Mouse (Mus musculus) c-Kit-negative CD71-positive TER-119-positive erythroid progenitor cells, embryonic 14.5 days (primary cell): ENCODE measurements around the gene Grn.

Experiments used
- DNase-seq: peaks from one replicate; pipeline ENCODE4 v3.0.0-alpha.2; 2013; ENCODE audit warnings: low read depth, low spot score

Gene Grn

GRCm38 (mm10) chr11:102421559-102421958 is 8.6 kb upstream of the Grn start:
- DNase-seq: no peak

DNA sequence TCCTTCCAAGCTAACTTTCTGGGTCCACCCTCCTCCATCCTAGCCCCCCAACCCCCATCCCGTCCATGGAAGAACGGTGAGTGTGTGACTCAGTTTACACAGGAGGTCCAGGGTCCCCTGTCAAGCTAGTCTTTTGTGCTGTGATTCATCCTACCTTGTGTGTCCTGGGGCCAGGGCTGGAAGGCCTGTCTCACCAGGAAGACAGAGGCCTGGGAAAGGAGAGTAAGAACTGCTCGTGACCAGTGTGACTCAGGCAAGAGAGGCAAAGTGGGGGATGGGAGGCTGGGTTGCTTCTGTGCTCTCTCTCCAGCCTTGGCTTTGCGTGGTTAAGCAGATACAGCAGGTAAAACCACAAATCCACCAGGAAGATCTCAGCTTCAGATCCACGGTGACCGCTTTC is 5.4 kb upstream of the Grn start:
- DNase-seq: no peak

DNA sequence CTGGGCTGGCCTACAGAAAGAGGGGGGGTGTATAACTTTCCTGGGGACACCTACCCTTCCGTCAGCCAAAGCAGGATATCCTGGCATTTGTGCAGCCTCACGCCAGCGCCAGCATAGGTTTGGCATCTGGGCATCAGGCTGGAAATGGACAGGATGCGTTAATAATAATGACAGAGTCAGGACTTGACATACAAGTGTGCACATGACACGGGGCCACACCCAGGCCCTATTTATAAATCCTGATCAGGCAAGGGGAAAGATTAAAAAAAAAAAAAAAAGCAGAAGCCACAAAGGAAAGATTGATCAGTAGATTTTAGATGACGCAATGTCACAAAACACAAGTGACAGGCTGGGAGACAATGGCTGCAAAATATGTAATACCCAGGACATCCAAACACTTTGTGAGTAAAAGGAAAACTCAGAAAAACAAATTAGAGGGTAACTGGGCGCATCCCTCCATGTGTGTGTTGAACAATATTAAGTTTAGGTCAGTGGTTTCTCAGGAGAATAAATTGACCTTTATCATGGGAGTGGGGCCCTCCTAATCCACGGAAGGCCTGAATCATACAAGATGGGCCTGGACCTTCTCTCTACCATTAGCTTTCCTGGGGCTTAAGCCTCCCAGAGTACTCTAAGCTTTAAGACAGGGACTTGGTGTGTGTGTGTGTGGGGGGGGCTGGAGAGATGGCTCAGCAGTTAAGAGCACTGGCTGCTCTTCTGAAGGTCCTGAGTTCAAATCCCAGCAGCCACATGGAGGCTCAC is 4.4 kb upstream of the Grn start:
- DNase-seq: no peak

GRCm38 (mm10) chr11:102428981-102429540 is 1.1 kb upstream of the Grn start:
- no peak for DNase-seq

DNA sequence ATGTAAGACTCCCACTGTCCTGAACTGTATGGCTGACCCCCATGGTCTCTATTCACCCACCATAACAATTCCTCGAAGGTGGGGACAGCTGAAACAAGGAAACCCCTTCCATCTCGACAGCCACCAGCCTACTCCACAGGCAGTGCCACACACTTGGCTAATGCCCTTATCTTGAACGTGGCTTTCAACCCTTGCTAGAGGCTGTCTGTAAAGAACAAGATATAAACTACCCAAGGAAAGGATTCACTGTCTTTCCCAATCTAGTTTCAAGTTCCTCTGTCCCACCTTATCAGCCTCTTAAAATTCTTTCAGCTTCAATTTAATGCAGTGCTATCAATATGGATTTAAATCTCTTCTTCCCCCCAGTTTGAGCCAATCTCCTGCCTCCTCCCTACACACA is 564 bp upstream of the Grn start:
- no peak for DNase-seq

GRCm38 (mm10) chr11:102431018-102431645 is 1.0 kb downstream of the Grn start:
- DNase-seq: peak; percentile 63

DNA sequence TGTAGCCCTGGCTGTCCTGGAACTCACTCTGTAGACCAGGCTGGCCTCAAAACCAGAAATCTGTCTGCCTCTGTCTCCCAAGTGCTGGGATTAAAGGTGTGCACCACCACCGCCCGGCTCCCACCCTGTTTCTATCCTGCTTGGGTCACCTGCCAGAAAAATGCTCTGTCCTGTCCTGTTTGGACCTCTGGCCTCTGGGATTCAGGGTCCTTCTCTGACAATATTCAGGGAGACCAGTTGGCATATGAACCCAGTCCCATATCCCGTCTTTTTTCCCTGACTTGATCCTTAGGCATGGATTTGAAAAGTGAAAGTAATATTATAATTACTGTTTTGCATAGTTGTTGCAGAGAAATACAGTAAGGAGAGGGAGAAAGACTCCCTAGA is 1.6 kb downstream of the Grn start:
- no peak for DNase-seq

- no peak for DNase-seq
Measured at GRCm38 (mm10) chr11:102432115-102432843, 2.2 kb downstream of the Grn start.

- DNase-seq: no peak
Measured at GRCm38 (mm10) chr11:102432896-102433295, 2.8 kb downstream of the Grn start.

DNA sequence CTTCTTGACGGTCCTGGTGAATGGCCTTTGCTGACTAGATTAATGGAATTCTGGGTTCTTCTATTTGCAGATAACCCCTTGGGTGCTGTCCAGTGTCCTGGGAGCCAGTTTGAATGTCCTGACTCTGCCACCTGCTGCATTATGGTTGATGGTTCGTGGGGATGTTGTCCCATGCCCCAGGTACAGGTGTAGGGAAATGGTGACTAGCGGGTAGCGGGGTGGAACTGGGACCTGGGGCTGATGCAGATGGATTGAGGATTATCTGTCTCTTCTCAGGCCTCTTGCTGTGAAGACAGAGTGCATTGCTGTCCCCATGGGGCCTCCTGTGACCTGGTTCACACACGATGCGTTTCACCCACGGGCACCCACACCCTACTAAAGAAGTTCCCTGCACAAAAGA is 3.8 kb downstream of the Grn start:
- DNase-seq: no peak

DNA sequence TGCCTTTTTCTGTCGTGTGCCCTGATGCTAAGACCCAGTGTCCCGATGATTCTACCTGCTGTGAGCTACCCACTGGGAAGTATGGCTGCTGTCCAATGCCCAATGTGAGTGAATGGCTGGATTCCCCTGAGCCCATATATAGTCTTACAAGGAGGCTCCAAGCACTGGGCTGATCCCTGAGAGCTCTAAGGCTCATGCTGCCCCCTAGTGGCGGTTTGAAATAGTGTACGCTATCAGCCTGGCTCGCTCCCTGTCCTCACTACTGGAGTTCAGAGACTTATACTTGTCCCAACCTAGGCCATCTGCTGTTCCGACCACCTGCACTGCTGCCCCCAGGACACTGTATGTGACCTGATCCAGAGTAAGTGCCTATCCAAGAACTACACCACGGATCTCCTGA is 4.3 kb downstream of the Grn start:
- peak; percentile 82 for DNase-seq

DNA sequence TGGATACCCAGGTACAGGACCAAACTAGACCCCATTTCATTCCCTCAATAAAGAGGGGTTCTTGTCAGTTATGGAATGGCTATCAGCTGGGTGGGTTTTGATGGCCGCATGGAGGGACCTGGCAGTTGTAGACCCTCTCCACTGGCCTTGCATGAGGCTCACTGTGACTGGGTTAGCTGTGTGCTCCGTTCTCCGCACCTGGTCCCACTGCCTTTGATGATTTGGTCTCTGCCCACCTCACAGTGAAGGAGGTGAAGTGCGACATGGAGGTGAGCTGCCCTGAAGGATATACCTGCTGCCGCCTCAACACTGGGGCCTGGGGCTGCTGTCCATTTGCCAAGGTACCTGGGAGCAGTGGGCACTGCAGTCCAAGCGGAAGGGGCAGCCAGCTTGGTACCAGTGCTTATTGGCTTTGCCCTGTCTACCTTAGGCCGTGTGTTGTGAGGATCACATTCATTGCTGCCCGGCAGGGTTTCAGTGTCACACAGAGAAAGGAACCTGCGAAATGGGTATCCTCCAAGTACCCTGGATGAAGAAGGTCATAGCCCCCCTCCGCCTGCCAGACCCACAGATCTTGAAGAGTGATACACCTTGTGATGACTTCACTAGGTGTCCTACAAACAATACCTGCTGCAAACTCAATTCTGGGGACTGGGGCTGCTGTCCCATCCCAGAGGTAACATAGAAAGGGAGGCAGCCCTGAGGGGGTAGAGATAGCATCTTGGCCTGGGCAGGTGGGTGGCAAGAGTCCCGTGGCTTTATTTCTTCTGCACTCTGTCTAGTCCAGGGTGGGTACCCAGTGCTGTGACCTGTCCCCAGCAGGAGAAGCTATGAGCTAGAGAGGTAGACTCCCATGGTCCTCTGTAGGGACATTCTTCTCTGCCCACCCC is 4.9 kb downstream of the Grn start:
- DNase-seq: no peak

DNA sequence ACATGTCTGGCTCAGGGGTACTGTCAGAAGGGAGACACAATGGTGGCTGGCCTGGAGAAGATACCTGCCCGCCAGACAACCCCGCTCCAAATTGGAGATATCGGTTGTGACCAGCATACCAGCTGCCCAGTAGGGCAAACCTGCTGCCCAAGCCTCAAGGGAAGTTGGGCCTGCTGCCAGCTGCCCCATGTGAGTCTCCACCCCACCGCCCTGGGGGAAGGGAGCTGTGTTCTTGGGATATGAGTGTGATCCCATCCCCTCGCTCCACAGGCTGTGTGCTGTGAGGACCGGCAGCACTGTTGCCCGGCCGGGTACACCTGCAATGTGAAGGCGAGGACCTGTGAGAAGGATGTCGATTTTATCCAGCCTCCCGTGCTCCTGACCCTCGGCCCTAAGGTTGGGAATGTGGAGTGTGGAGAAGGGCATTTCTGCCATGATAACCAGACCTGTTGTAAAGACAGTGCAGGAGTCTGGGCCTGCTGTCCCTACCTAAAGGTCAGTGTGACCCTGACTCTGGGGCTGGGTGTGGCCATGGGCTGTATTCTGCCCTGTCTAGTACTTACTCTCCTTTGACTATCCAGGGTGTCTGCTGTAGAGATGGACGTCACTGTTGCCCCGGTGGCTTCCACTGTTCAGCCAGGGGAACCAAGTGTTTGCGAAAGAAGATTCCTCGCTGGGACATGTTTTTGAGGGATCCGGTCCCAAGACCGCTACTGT is 5.8 kb downstream of the Grn start:
- DNase-seq: no peak

GRCm38 (mm10) chr11:102436471-102436790 is 6.3 kb downstream of the Grn start:
- no peak for DNase-seq

- DNase-seq: no peak
Measured at GRCm38 (mm10) chr11:102437120-102438061, 7.3 kb downstream of the Grn start.

DNA sequence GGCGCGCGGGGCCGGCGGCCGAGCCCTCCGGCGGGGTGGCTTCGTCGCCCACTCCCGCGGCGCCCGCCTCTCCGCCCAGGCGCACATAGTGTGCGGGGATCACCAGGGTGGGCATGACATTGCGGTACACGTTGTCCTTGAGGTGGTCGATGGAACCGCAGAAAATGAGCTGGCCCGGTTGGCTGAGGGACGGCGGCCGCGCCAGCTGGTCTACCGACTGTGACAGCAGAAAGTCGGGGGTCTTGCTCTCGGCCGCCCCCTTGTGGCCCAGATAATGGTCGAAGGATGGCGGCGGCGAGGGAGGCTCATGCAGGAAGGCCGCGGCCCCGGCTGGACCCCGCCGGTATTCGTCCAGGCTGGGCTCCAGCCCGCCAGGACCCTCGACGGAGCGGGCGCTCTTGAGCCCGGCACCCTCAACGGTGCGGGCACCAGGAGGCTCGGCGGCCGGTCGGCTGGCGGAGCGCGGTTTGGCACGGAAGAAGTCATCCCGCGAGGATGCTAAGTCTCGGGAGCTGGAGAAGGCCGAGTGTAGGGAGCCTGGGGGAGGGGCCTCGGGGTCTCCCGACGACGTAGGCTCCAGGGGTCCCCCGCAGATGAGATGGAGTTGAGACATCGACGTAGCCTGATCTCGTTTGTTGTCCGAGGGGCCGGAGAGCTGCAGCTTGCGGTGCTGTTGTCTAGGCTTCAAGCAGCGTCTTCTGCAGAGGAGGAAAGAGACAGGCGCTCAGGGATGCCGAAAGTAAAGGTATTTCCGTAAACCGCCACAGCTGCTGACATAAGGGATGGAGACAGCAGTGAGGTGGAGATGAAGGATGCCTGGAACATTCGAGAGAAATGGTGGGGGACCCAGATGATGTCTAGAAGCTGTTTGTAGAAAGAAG is 8.3 kb downstream of the Grn start:
- DNase-seq: no peak

- DNase-seq: no peak
Measured at GRCm38 (mm10) chr11:102439093-102440082, 9.3 kb downstream of the Grn start.

- no peak for DNase-seq
Measured at GRCm38 (mm10) chr11:102440255-102440654, 10.1 kb downstream of the Grn start.
